Mouse (Mus musculus) brain, embryonic 14.5 days (tissue): ENCODE results near the gene Hnrnpul2.

Experiments
- CTCF ChIP-seq: fragments of 200-500 bp; IDR thresholded peaks from 2 replicates; pipeline ENCODE4 v1.5.1; 2012; ENCODE audit warnings: inconsistent platforms, mild to moderate bottlenecking, moderate library complexity, borderline replicate concordance; ENCODE audit not compliant: insufficient read depth, insufficient read length; ENCODE audit errors: extremely low read depth
- POLR2A ChIP-seq: fragments of 200-500 bp; IDR thresholded peaks from 2 replicates; pipeline ENCODE4 v1.6.1; 2012; ENCODE audit warnings: mild to moderate bottlenecking, inconsistent platforms, borderline replicate concordance; ENCODE audit not compliant: poor library complexity, insufficient read depth, insufficient read length, severe bottlenecking; ENCODE audit errors: extremely low read depth

DNA sequence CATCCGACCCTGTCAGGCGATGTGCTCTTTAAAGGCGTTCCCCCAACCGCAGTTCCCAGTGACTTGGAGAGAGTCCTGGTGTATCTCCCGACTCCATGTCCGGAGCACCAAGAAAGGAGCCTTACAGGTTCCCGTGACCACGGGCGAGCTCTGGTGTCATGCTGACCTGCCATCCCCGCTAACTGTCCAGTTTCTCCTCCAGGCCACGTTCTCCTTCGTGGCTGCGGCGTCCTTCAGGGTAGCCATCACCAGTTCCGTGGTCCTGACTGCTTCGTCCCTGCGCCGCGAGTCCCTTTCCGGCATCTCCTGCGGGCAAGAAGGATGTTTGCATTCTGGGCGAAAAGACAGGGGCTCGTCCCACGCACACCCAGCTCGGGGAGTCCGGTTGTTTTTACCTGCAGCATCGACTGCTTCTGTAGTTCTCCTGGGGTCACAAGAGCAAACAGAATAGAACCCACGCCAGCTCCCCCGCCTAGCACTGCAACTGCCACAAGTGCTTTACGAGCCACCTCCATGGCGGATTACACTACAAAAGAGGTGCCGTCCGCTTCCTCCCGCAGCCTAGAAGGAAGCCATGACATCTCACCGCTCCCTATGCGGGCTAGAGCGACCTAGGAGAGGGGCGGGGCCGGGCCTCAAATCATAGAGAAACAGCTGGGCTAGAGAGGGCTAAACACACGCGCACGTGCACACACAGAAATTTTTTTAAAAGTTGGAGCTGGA is 60.7 kb downstream of the Hnrnpul2 start, which contains the start of gene Uqcc3:
- no peak for TF ChIP-seq CTCF
- peak; percentile 56; the same call in 1 of the 2 replicates for TF ChIP-seq POLR2A
